Mouse (Mus musculus): ENCODE measurements around the gene Slc9a5. TPM values are rescaled to one million over a fixed set of nuclear protein-coding genes. Genes with fewer than 3 reads are reported as not detected.
A peak's percentile ranks its signal among the peaks of the same experiment; 100 is the strongest.

Slc9a5 gene
- polyA plus RNA-seq, 1 experiment from 2014 or later = 5.9 TPM

GRCm38 (mm10) chr8:105330325-105330724, 18.3 kb upstream of the Slc9a5 start:
- peaks cover 66% of the 10 kb centered on the region for H3K36me3 ChIP-seq
- no peaks in the 10 kb centered on the region for H3K27me3 ChIP-seq
- no peaks in the 10 kb centered on the region for H3K9me3 ChIP-seq
- 95% methylated on average over 12 of the region's 12 CpGs for WGBS
- H3K9ac ChIP-seq = no peak overlapping the region
- H3K4me2 ChIP-seq (replicated peaks) = no peak overlapping the region
- H3K27ac ChIP-seq = no peak overlapping the region
- no peak for ATAC-seq (ENCODE audit: insufficient number of reproducible peaks, insufficient read depth, low FRiP score, low TSS enrichment)
- H3K4me3 ChIP-seq = no peak overlapping the region
- H3K4me1 ChIP-seq = peaks cover 8% of the 10 kb centered on the region

GRCm38 (mm10) chr8:105331469-105331868, 17.2 kb upstream of the Slc9a5 start:
- WGBS = 96% methylated on average over 22 of the region's 22 CpGs

GRCm38 (mm10) chr8:105331931-105332330, 16.7 kb upstream of the Slc9a5 start:
- WGBS = 92% methylated on average over 9 of the region's 9 CpGs
- no peak for ATAC-seq (ENCODE audit: insufficient number of reproducible peaks, insufficient read depth, low FRiP score, low TSS enrichment)

More at GRCm38 (mm10) chr8:105331469-105331868, 17.2 kb upstream of the Slc9a5 start:
- Histone ChIP-seq H3K4me2 (replicated peaks) (no peak overlapping the region), H3K36me3 (peaks cover 77% of the 10 kb centered on the region), H3K4me3 (no peak overlapping the region), H3K4me1 (peaks cover 5% of the 10 kb centered on the region), H3K27me3 (no peaks in the 10 kb centered on the region), H3K27ac (no peak overlapping the region), H3K9ac (no peak overlapping the region), H3K9me3 (no peaks in the 10 kb centered on the region)
- no peak for ATAC-seq (ENCODE audit: insufficient number of reproducible peaks, insufficient read depth, low FRiP score, low TSS enrichment)

DNA sequence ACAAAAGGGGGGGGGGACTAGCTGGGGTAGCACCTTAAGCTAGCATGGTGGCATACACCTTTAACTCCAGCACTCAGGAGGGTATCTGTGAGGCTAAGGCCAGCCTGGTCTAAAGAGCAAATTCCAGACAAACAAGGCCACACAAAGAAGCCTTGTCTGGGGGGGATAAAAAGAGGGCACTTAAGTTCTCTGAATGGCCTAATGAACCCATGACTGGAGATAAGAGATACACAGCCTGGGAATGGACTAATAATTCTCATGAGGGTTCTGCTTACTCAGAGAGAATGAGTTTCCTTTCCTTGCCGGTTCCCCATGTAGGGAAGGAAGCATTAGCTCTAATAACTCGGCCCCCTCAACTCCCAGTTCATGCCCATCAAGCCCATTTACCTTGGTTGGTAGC, 16.1 kb upstream of the Slc9a5 start:
- ATAC-seq (ENCODE audit: insufficient number of reproducible peaks, insufficient read depth, low FRiP score, low TSS enrichment) = no peak

More at GRCm38 (mm10) chr8:105331931-105332330, 16.7 kb upstream of the Slc9a5 start:
- no peak overlapping the region for H3K4me2 ChIP-seq (replicated peaks)
- no peaks in the 10 kb centered on the region for H3K9me3 ChIP-seq
- no peak overlapping the region for H3K4me3 ChIP-seq
- H3K9ac ChIP-seq = no peak overlapping the region
- peaks cover 82% of the 10 kb centered on the region for H3K36me3 ChIP-seq
- H3K27ac ChIP-seq = no peak overlapping the region
- H3K4me1 ChIP-seq = peaks cover 5% of the 10 kb centered on the region
- no peaks in the 10 kb centered on the region for H3K27me3 ChIP-seq

GRCm38 (mm10) chr8:105336373-105337130, 12.1 kb upstream of the Slc9a5 start:
- Histone ChIP-seq H3K9me3 (no peaks in the 10 kb centered on the region), H3K4me1 (no peaks in the 10 kb centered on the region), H3K4me3 (no peak overlapping the region), H3K36me3 (peaks cover 52% of the 10 kb centered on the region), H3K4me2 (replicated peaks) (no peak overlapping the region), H3K9ac (no peak overlapping the region), H3K27ac (no peak overlapping the region), H3K27me3 (no peaks in the 10 kb centered on the region)
- no peak for ATAC-seq (ENCODE audit: insufficient number of reproducible peaks, insufficient read depth, low FRiP score, low TSS enrichment)
- WGBS = 61% methylated on average over 32 of the region's 32 CpGs

More for the DNA sequence above, 16.1 kb upstream of the Slc9a5 start:
- H3K9ac ChIP-seq = no peak overlapping the region
- H3K36me3 ChIP-seq = peaks cover 88% of the 10 kb centered on the region
- 64% methylated on average over 2 of the region's 2 CpGs for WGBS
- no peak overlapping the region for H3K4me3 ChIP-seq
- H3K27ac ChIP-seq = no peak overlapping the region
- H3K9me3 ChIP-seq = no peaks in the 10 kb centered on the region
- H3K4me2 ChIP-seq (replicated peaks) = no peak overlapping the region
- peaks cover under 1% of the 10 kb centered on the region; the same call in 1 of the 2 replicates for H3K4me1 ChIP-seq
- no peaks in the 10 kb centered on the region for H3K27me3 ChIP-seq

- WGBS = 46% methylated on average over 4 of the region's 4 CpGs
- no peak overlapping the region for H3K9ac ChIP-seq
- H3K4me3 ChIP-seq = no peak overlapping the region
- no peaks in the 10 kb centered on the region for H3K27me3 ChIP-seq
- H3K4me1 ChIP-seq = no peaks in the 10 kb centered on the region
- H3K9me3 ChIP-seq = no peaks in the 10 kb centered on the region
- ATAC-seq (ENCODE audit: insufficient number of reproducible peaks, insufficient read depth, low FRiP score, low TSS enrichment) = no peak
- peak overlapping the region; percentile 19 for H3K27ac ChIP-seq
- H3K4me2 ChIP-seq (replicated peaks) = no peak overlapping the region
- peaks cover 33% of the 10 kb centered on the region for H3K36me3 ChIP-seq
These were observed 9.7 kb upstream of the Slc9a5 start for GRCm38 (mm10) chr8:105338992-105339391.

GRCm38 (mm10) chr8:105339886-105340635, 8.6 kb upstream of the Slc9a5 start:
- no peaks in the 10 kb centered on the region for H3K9me3 ChIP-seq
- no peak overlapping the region for H3K27ac ChIP-seq
- H3K4me3 ChIP-seq = no peak overlapping the region
- peaks cover 25% of the 10 kb centered on the region for H3K36me3 ChIP-seq
- H3K4me2 ChIP-seq (replicated peaks) = no peak overlapping the region
- H3K9ac ChIP-seq = no peak overlapping the region
- WGBS = 80% methylated on average over 6 of the region's 6 CpGs
- no peaks in the 10 kb centered on the region for H3K27me3 ChIP-seq
- no peak for ATAC-seq (ENCODE audit: insufficient number of reproducible peaks, insufficient read depth, low FRiP score, low TSS enrichment)
- 0 out of 2 replicates have a peak, but pooled peaks cover 3% of the 10 kb centered on the region for H3K4me1 ChIP-seq

DNA sequence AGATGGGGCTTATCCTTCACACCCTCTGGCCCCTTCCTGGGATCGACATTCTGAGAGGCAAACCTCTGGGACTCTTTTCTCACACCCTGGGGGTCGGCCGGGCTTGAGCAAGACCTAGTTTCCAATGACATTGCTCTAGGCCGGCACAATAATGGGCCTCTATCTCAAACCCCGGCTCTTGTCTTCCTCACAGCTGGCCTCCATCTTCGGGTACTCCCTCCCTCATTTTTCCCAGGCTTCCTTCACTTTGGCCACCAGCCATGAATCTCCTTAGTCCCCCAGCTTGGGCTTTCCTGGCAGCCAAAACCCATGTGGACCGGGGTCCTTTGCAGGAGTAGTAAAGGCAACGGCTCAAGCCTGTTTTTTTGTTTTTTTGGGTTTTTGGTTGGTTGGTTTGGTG, 7.2 kb upstream of the Slc9a5 start:
- Histone ChIP-seq H3K9ac (no peak overlapping the region), H3K27me3 (no peaks in the 10 kb centered on the region), H3K36me3 (peaks cover 13% of the 10 kb centered on the region), H3K4me2 (replicated peaks) (no peak overlapping the region), H3K4me1 (peaks cover 16% of the 10 kb centered on the region), H3K4me3 (no peak overlapping the region), H3K9me3 (no peaks in the 10 kb centered on the region), H3K27ac (no peak overlapping the region)
- ATAC-seq (ENCODE audit: insufficient number of reproducible peaks, insufficient read depth, low FRiP score, low TSS enrichment) = no peak
- whole genome bisulfite sequencing = 35% methylated on average over 8 of the region's 8 CpGs

DNA sequence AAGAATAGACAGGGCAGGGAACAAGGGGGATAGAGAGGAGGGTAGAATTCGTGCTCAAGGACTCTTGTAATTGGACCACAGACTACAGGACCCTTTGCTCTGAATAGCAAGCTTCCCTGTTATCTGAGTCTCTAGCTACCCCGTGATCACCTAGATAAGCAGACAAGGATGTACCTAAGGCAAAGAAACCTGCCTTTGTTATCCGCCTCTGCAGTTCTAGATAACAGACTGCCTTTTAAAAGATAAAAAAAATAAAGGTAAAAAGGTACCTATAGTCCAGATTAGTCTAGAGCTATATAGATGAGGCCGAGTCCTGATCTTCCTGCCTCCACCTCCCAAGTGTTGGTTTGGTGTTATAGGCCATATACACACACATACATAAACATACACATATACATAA, 5.9 kb upstream of the Slc9a5 start:
- no peak for ATAC-seq (ENCODE audit: insufficient number of reproducible peaks, insufficient read depth, low FRiP score, low TSS enrichment)
- no peaks in the 10 kb centered on the region for H3K36me3 ChIP-seq
- no peak overlapping the region for H3K27ac ChIP-seq
- H3K9me3 ChIP-seq = no peaks in the 10 kb centered on the region
- H3K4me2 ChIP-seq (replicated peaks) = no peak overlapping the region
- no peak overlapping the region for H3K4me3 ChIP-seq
- peaks cover 22% of the 10 kb centered on the region for H3K4me1 ChIP-seq
- no peaks in the 10 kb centered on the region for H3K27me3 ChIP-seq
- 79% methylated on average over 4 of the region's 4 CpGs for WGBS
- no peak overlapping the region for H3K9ac ChIP-seq

GRCm38 (mm10) chr8:105343791-105344574, 4.7 kb upstream of the Slc9a5 start:
- no peak overlapping the region for H3K27ac ChIP-seq
- 79% methylated on average over 6 of the region's 8 CpGs for WGBS
- H3K4me1 ChIP-seq = peaks cover 22% of the 10 kb centered on the region
- no peak overlapping the region for H3K4me2 ChIP-seq (replicated peaks)
- no peak for ATAC-seq (ENCODE audit: insufficient number of reproducible peaks, insufficient read depth, low FRiP score, low TSS enrichment)
- no peaks in the 10 kb centered on the region for H3K36me3 ChIP-seq
- H3K4me3 ChIP-seq = no peak overlapping the region
- no peaks in the 10 kb centered on the region for H3K27me3 ChIP-seq
- H3K9ac ChIP-seq = no peak overlapping the region
- H3K9me3 ChIP-seq = no peaks in the 10 kb centered on the region

All from embryonic facial prominence, embryonic 12.5 days (tissue).